Mouse (Mus musculus): ENCODE measurements around the gene Bnip2. TPM values are rescaled to one million over a fixed set of nuclear protein-coding genes. Genes with fewer than 3 reads are reported as not detected.

Gene Bnip2
- 74.0 and 80.4 TPM in 2 replicates for polyA plus RNA-seq (2015; fragmentation: Nextera tagmentation; extraction: Ambion mirVana)

- peak within 1 kb of the TSS; percentile 92 for H3K9ac ChIP-seq (ENCODE audit: low read depth, low read length)
- peak within 1 kb of the TSS; percentile 90 for H3K27ac ChIP-seq (ENCODE audit: low read length)
- H3K36me3 ChIP-seq (ENCODE audit: control insufficient read depth, insufficient read depth, low read length): 0 out of 2 replicates have a peak, but pooled peaks cover 2% of the 10 kb centered on the region
- no peaks in the 10 kb centered on the region for H3K9me3 ChIP-seq (replicated peaks; ENCODE audit: control insufficient read depth, low read length, poor library complexity, severe bottlenecking)
- peak within 1 kb of the TSS; percentile 64 for H3K4me2 ChIP-seq (ENCODE audit: low read length)
- no peaks in the 10 kb centered on the region for H3K27me3 ChIP-seq (ENCODE audit: control insufficient read depth, insufficient read depth, low read depth, low read length)
- under 1% methylated on average over 68 of the region's 76 CpGs for WGBS
- peak; percentile 95 for ATAC-seq
- peaks cover 17% of the 10 kb centered on the region for H3K4me1 ChIP-seq (ENCODE audit: control insufficient read depth, insufficient read depth, low read length)
- peak within 1 kb of the TSS; percentile 83 for H3K4me3 ChIP-seq (ENCODE audit: low read depth, low read length)
These were observed at the start of gene Bnip2 for GRCm38 (mm10) chr9:69989303-69990121. Bnip2 (plus strand) TSS chr9:69989466.

GRCm38 (mm10) chr9:69940839-69941490, 48.3 kb upstream of the Bnip2 start:
- no peak overlapping the region for H3K27ac ChIP-seq (ENCODE audit: low read length)
- H3K27me3 ChIP-seq (ENCODE audit: control insufficient read depth, insufficient read depth, low read depth, low read length): no peaks in the 10 kb centered on the region
- H3K4me2 ChIP-seq (ENCODE audit: low read length): no peak overlapping the region
- no peaks in the 10 kb centered on the region for H3K9me3 ChIP-seq (replicated peaks; ENCODE audit: control insufficient read depth, low read length, poor library complexity, severe bottlenecking)
- no peak overlapping the region for H3K9ac ChIP-seq (ENCODE audit: low read depth, low read length)
- ATAC-seq: no peak
- no peaks in the 10 kb centered on the region for H3K36me3 ChIP-seq (ENCODE audit: control insufficient read depth, insufficient read depth, low read length)
- no peaks in the 10 kb centered on the region for H3K4me1 ChIP-seq (ENCODE audit: control insufficient read depth, insufficient read depth, low read length)
- H3K4me3 ChIP-seq (ENCODE audit: low read depth, low read length): no peak overlapping the region
- 89% methylated on average over 7 of the region's 7 CpGs for WGBS

DNA sequence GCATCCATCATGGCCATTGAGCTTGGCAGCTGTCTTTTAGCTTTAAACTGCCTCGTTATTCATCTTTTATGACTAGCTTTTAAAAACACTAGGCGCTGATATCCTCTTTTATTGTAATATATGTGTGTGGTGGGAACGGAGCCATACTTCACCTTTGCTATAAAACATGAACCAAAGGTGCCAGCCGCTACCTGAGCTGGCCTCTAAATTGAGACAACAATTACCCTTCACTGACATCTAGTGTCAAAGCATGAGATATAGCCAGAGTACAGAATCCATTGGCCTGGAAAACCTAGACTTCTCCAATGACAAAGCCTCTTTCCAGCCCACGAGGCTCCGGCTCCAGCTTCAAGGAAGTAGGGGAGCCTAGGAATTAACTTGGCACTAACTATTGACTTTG, 47.7 kb upstream of the Bnip2 start:
- WGBS: 76% methylated on average over 6 of the region's 6 CpGs

DNA sequence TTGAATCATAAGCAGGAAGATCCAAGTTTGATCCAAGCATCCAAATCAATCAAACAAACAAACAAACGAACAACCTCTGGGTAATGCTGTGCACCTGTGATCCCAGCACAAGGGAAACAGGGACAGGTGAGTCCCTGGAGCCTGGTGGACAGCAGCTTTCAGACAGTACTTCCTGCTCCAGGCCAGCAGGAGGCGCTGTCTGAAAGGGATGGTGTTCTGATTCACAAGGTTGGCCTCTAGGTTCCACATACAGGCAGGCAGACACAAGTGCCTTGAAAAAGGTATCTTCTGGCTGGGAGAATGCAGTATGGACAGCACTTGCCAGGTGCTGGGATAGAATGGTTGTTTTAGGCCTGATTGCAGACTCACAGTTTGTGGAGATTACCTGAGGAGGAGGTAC, 40.3 kb upstream of the Bnip2 start:
- Histone ChIP-seq H3K9me3 (replicated peaks; ENCODE audit: control insufficient read depth, low read length, poor library complexity, severe bottlenecking) (no peaks in the 10 kb centered on the region), H3K9ac (ENCODE audit: low read depth, low read length) (no peak overlapping the region), H3K27ac (ENCODE audit: low read length) (no peak overlapping the region), H3K4me1 (ENCODE audit: control insufficient read depth, insufficient read depth, low read length) (no peaks in the 10 kb centered on the region), H3K4me3 (ENCODE audit: low read depth, low read length) (no peak overlapping the region), H3K4me2 (ENCODE audit: low read length) (no peak overlapping the region), H3K36me3 (ENCODE audit: control insufficient read depth, insufficient read depth, low read length) (no peaks in the 10 kb centered on the region), H3K27me3 (ENCODE audit: control insufficient read depth, insufficient read depth, low read depth, low read length) (no peaks in the 10 kb centered on the region)
- ATAC-seq: no peak
- 22% methylated on average over 2 of the region's 2 CpGs for WGBS

More for the DNA sequence above, 47.7 kb upstream of the Bnip2 start:
- Histone ChIP-seq H3K4me3 (ENCODE audit: low read depth, low read length) (no peak overlapping the region), H3K9me3 (replicated peaks; ENCODE audit: control insufficient read depth, low read length, poor library complexity, severe bottlenecking) (no peaks in the 10 kb centered on the region), H3K27ac (ENCODE audit: low read length) (no peak overlapping the region), H3K4me1 (ENCODE audit: control insufficient read depth, insufficient read depth, low read length) (no peaks in the 10 kb centered on the region), H3K36me3 (ENCODE audit: control insufficient read depth, insufficient read depth, low read length) (no peaks in the 10 kb centered on the region), H3K27me3 (ENCODE audit: control insufficient read depth, insufficient read depth, low read depth, low read length) (no peaks in the 10 kb centered on the region), H3K9ac (ENCODE audit: low read depth, low read length) (no peak overlapping the region), H3K4me2 (ENCODE audit: low read length) (no peak overlapping the region)
- ATAC-seq: no peak

GRCm38 (mm10) chr9:69949641-69950040, 39.6 kb upstream of the Bnip2 start:
- H3K9me3 ChIP-seq (replicated peaks; ENCODE audit: control insufficient read depth, low read length, poor library complexity, severe bottlenecking): no peaks in the 10 kb centered on the region
- WGBS: 86% methylated on average over 4 of the region's 4 CpGs
- H3K4me1 ChIP-seq (ENCODE audit: control insufficient read depth, insufficient read depth, low read length): no peaks in the 10 kb centered on the region
- ATAC-seq: no peak
- H3K9ac ChIP-seq (ENCODE audit: low read depth, low read length): no peak overlapping the region
- no peak overlapping the region for H3K4me3 ChIP-seq (ENCODE audit: low read depth, low read length)
- no peaks in the 10 kb centered on the region for H3K36me3 ChIP-seq (ENCODE audit: control insufficient read depth, insufficient read depth, low read length)
- no peak overlapping the region for H3K4me2 ChIP-seq (ENCODE audit: low read length)
- no peaks in the 10 kb centered on the region for H3K27me3 ChIP-seq (ENCODE audit: control insufficient read depth, insufficient read depth, low read depth, low read length)
- H3K27ac ChIP-seq (ENCODE audit: low read length): no peak overlapping the region

- Histone ChIP-seq H3K27me3 (ENCODE audit: control insufficient read depth, insufficient read depth, low read depth, low read length) (no peaks in the 10 kb centered on the region), H3K9me3 (replicated peaks; ENCODE audit: control insufficient read depth, low read length, poor library complexity, severe bottlenecking) (no peaks in the 10 kb centered on the region), H3K9ac (ENCODE audit: low read depth, low read length) (no peak overlapping the region), H3K27ac (ENCODE audit: low read length) (no peak overlapping the region), H3K4me2 (ENCODE audit: low read length) (no peak overlapping the region), H3K4me1 (ENCODE audit: control insufficient read depth, insufficient read depth, low read length) (no peaks in the 10 kb centered on the region), H3K4me3 (ENCODE audit: low read depth, low read length) (no peak overlapping the region), H3K36me3 (ENCODE audit: control insufficient read depth, insufficient read depth, low read length) (no peaks in the 10 kb centered on the region)
- no peak for ATAC-seq
- WGBS: 91% methylated on average over 6 of the region's 6 CpGs
These were observed 28.3 kb upstream of the Bnip2 start for GRCm38 (mm10) chr9:69961007-69961406.

GRCm38 (mm10) chr9:69964370-69964769, 24.9 kb upstream of the Bnip2 start:
- 93% methylated on average over 3 of the region's 3 CpGs for WGBS
- no peaks in the 10 kb centered on the region for H3K9me3 ChIP-seq (replicated peaks; ENCODE audit: control insufficient read depth, low read length, poor library complexity, severe bottlenecking)
- no peak for ATAC-seq
- H3K4me2 ChIP-seq (ENCODE audit: low read length): no peak overlapping the region
- no peak overlapping the region for H3K4me3 ChIP-seq (ENCODE audit: low read depth, low read length)
- no peaks in the 10 kb centered on the region for H3K4me1 ChIP-seq (ENCODE audit: control insufficient read depth, insufficient read depth, low read length)
- H3K36me3 ChIP-seq (ENCODE audit: control insufficient read depth, insufficient read depth, low read length): no peaks in the 10 kb centered on the region
- H3K27ac ChIP-seq (ENCODE audit: low read length): no peak overlapping the region
- no peaks in the 10 kb centered on the region for H3K27me3 ChIP-seq (ENCODE audit: control insufficient read depth, insufficient read depth, low read depth, low read length)
- H3K9ac ChIP-seq (ENCODE audit: low read depth, low read length): no peak overlapping the region

DNA sequence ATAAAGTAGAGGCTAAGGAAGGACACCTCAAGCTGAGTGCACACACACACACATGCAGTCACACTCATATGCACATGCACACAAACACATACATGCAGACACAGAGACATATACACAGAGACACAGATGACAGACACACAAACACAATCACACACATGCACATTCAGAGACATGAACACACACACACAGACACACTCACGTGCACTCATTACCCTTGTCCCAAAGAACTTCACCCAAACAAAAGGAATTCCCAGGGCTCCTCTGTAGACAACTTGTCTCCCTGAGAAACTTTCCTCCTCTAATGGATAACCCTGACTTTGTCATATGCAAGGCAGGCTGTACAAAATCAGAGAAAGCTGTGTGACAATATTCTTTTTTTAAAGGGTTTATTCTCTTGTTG, 3.7 kb upstream of the Bnip2 start:
- Histone ChIP-seq H3K27ac (ENCODE audit: low read length) (no peak overlapping the region), H3K4me2 (ENCODE audit: low read length) (no peak overlapping the region), H3K27me3 (ENCODE audit: control insufficient read depth, insufficient read depth, low read depth, low read length) (no peaks in the 10 kb centered on the region), H3K4me3 (ENCODE audit: low read depth, low read length) (no peak overlapping the region), H3K9me3 (replicated peaks; ENCODE audit: control insufficient read depth, low read length, poor library complexity, severe bottlenecking) (no peaks in the 10 kb centered on the region), H3K36me3 (ENCODE audit: control insufficient read depth, insufficient read depth, low read length) (no peaks in the 10 kb centered on the region), H3K4me1 (ENCODE audit: control insufficient read depth, insufficient read depth, low read length) (peaks cover 7% of the 10 kb centered on the region), H3K9ac (ENCODE audit: low read depth, low read length) (no peak overlapping the region)
- WGBS: 65% methylated on average over 1 of the region's 1 CpGs
- no peak for ATAC-seq

- ATAC-seq: no peak
- H3K27me3 ChIP-seq (ENCODE audit: control insufficient read depth, insufficient read depth, low read depth, low read length): no peaks in the 10 kb centered on the region
- no peak overlapping the region for H3K27ac ChIP-seq (ENCODE audit: low read length)
- H3K36me3 ChIP-seq (ENCODE audit: control insufficient read depth, insufficient read depth, low read length): no peaks in the 10 kb centered on the region
- 84% methylated on average over 10 of the region's 10 CpGs for WGBS
- H3K9me3 ChIP-seq (replicated peaks; ENCODE audit: control insufficient read depth, low read length, poor library complexity, severe bottlenecking): no peaks in the 10 kb centered on the region
- H3K9ac ChIP-seq (ENCODE audit: low read depth, low read length): no peak overlapping the region
- peaks cover 11% of the 10 kb centered on the region for H3K4me1 ChIP-seq (ENCODE audit: control insufficient read depth, insufficient read depth, low read length)
- no peak overlapping the region for H3K4me2 ChIP-seq (ENCODE audit: low read length)
- H3K4me3 ChIP-seq (ENCODE audit: low read depth, low read length): no peak overlapping the region
These were observed 3.2 kb upstream of the Bnip2 start for GRCm38 (mm10) chr9:69986063-69986462.
